Mouse (Mus musculus) hindbrain, embryonic 13.5 days (tissue): ENCODE measurements around the gene Rps11. TPM values are rescaled to one million over a fixed set of nuclear protein-coding genes. Genes with fewer than 3 reads are reported as not detected.
"Not testable (repeated sequence)": the region's sequence is repeated elsewhere in the genome, so short reads cannot be mapped to it uniquely, and the experiment has no call there.

Source experiments
- ATAC-seq: fragments of 200-750 bp; cut with Nextera tagmentation; 2 replicates; pipeline ENCODE4 v1.8.0; 2017; ENCODE audit warnings: moderate TSS enrichment; ENCODE audit not compliant: low FRiP score
- H3K27ac ChIP-seq: fragments of 300-500 bp; sonication (generic); 2 replicates; pipeline ENCODE4 v1.5.1; 2015; ENCODE audit warnings: inconsistent platforms, mild to moderate bottlenecking, moderate library complexity
- H3K27me3 ChIP-seq: fragments of 300-500 bp; sonication (generic); 2 replicates; pipeline ENCODE4 v1.6.1; 2015; ENCODE audit warnings: mild to moderate bottlenecking, inconsistent platforms
- H3K36me3 ChIP-seq: fragments of 300-500 bp; sonication (generic); 2 replicates; pipeline ENCODE4 v1.6.1; 2015; ENCODE audit warnings: mild to moderate bottlenecking, inconsistent platforms
- H3K4me1 ChIP-seq: fragments of 300-500 bp; sonication (generic); replicated peaks from 2 replicates; pipeline ENCODE4 v1.6.1; 2015; ENCODE audit warnings: inconsistent platforms
- H3K4me2 ChIP-seq: fragments of 300-500 bp; sonication (generic); 2 replicates; pipeline ENCODE4 v1.6.1; 2015; ENCODE audit warnings: inconsistent platforms, mild to moderate bottlenecking, moderate library complexity
- H3K4me3 ChIP-seq: fragments of 300-500 bp; sonication (generic); 2 replicates; pipeline ENCODE4 v1.5.1; 2015; ENCODE audit warnings: mild to moderate bottlenecking, inconsistent platforms
- H3K9ac ChIP-seq: fragments of 300-500 bp; sonication (generic); 2 replicates; pipeline ENCODE4 v1.6.1; 2015; ENCODE audit warnings: mild to moderate bottlenecking, inconsistent platforms
- H3K9me3 ChIP-seq: fragments of 300-500 bp; sonication (generic); 2 replicates; pipeline ENCODE4 v1.6.1; 2016; ENCODE audit warnings: inconsistent platforms
- WGBS: fragments of 180-500 bp; shearing (Covaris S2); methylation state at CpG from one replicate; pipeline ENCODE4 v1.1.7; 2015; 5-methylcytosine and 5-hydroxymethylcytosine counted together
- polyA plus RNA-seq: library from polyadenylated mRNA; unstranded; fragments of >200 nt; fragmentation: Nextera tagmentation; extraction: Ambion mirVana; gene quantifications from 2 replicates; pipeline ENCODE4 v1.2.1, GENCODE M21; 2015

The Rps11 gene
- polyA plus RNA-seq, 1 experiment from 2014 or later = 999 TPM

DNA sequence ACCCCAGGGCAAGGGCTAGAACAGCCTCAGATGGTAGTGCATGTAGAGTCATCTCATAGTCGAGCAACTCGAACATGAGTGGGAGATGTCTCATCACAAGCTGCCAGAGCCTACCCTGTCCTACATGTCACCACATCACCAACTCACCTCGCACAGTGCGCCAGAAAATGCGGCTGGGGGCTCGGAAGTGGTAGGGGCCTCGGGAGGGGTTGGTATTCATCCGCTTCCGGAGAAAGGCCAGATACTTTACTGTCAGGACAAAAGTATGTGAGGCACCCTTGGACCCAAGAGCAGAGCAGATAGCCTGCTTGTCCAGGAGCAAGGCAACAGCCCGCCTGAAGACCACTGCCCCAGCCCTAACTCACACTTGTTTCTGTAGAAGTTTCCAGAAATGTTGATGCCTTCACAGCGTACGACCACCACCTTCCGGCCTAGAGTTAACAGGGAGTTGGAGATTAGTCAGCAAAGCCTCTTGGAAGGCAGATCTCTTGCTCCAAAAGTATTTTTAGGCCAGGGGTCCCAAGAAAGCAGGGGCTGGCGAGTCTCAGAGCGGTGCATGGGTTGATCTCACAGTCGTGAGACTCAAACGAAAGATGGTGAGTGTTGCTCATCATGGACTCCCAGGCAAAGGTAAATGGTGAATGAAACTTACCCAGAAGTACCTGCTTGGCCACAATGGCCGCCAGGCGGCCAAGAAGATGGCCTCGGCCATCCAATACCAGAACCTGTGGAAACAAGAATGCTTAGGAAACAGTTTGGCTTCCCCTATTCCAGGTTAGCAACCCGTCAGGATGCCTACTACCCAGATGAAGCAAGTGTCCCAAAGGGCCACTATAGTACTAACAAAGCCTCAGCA lies 2.8 kb upstream of the Rps11 start:
- peaks cover 36% of the 10 kb centered on the region for H3K36me3 ChIP-seq
- H3K9me3 ChIP-seq = no peaks in the 10 kb centered on the region
- peak overlapping the region; percentile 96 for H3K4me2 ChIP-seq
- 46% methylated on average over 21 of the region's 21 CpGs for WGBS
- no peaks in the 10 kb centered on the region for H3K27me3 ChIP-seq
- peak overlapping the region; percentile 92 for H3K4me3 ChIP-seq
- no peak for ATAC-seq
- H3K4me1 ChIP-seq = peaks cover 55% of the 10 kb centered on the region
- peak overlapping the region; percentile 92 for H3K27ac ChIP-seq
- peak overlapping the region; percentile 99 for H3K9ac ChIP-seq

DNA sequence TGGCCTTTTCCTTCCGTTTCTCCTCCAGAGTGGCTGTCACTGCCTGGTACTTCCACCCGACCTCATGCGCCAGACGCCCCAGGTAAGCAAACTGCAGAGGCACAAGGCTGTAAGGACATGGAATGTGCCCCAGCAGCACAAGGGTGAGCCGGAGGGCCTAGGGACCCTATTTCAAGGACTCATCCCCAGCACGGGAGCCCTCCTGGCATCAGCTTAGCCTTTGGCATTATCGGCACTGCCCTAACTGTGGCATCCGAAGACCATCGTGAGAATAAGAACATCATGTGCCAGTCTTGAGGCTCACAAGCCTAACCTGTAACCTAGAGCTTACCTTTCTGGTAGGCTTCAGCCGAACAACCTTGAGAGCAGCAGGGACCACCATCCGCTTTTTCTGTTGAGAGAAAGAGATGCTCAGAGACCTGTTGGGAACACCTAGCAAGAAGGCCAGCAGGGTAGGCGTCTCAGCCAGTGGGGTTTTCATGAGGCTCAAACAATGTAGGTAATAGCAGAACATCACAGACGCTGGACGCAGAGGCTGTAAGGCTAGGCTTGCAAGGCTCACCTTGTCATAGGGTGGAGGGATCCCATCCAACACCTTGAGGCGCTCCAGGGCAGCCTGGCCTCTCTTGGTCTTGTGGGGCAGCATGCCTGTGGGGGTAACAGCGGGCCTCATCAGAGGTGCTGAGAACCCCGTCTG lies 2.1 kb upstream of the Rps11 start:
- Histone ChIP-seq H3K4me2 (peak overlapping the region; percentile 96), H3K4me1 (peaks cover 63% of the 10 kb centered on the region), H3K4me3 (peak overlapping the region; percentile 92; the same call in 1 of the 2 replicates), H3K36me3 (peaks cover 44% of the 10 kb centered on the region), H3K27ac (peak overlapping the region; percentile 92), H3K9ac (peak overlapping the region; percentile 99), H3K27me3 (no peaks in the 10 kb centered on the region), H3K9me3 (no peaks in the 10 kb centered on the region)
- 79% methylated on average over 17 of the region's 17 CpGs for WGBS
- ATAC-seq = no peak

DNA sequence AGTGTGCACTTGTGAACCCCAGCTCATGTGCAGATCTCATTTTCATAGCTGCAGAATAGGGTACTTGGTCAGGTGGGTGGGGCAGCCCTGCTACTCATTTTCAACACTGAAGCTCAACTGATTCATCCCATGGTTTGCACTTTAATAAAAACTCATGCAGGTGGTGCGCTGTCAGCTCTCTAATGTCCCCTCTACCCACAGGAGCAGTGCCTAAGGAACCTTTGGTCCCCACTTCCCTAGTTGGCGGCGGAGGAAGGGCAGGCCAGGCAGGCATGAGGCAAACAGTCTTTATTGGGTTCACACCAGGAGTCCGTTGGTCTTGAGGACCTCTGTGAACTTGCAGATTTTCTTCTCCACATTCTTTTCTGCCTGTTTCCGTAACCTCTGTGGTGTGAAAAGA lies 1.4 kb upstream of the Rps11 start:
- 68% methylated on average over 5 of the region's 5 CpGs for WGBS
- not testable (repeated sequence) for H3K9me3 ChIP-seq, H3K4me3 ChIP-seq, H3K27me3 ChIP-seq, ATAC-seq, H3K9ac ChIP-seq
- Histone ChIP-seq H3K27ac (peak overlapping the region; percentile 92; the same call in 1 of the 2 replicates), H3K36me3 (peaks cover 50% of the 10 kb centered on the region), H3K4me1 (peaks cover 65% of the 10 kb centered on the region), H3K4me2 (peak overlapping the region; percentile 56; the same call in 1 of the 2 replicates)

DNA sequence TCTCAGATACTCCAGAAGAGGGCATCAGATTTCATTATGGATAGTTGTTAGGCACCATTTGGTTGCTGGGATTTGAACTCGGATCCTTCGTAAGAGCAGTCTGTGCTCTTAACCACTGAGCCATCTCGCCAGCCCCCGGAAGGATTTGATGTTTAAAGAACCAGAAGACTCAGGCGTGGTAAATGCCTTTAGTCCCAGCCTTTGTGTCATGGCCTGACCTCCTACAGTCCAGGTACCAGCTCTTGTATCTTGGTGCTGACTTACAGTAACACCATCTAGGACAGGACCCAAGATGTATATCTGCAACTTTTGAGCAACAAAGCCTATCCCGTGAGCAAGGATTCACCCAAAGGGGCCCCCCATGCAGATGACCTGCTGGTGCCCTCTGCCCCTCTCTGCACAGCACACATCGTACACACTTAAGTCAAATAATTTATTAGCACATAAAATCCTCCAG lies 933 bp upstream of the Rps11 start:
- Histone ChIP-seq H3K4me1 (peaks cover 65% of the 10 kb centered on the region), H3K36me3 (peaks cover 55% of the 10 kb centered on the region), H3K27me3 (no peaks in the 10 kb centered on the region), H3K27ac (peak overlapping the region; percentile 92), H3K4me3 (peak overlapping the region; percentile 33; the same call in 1 of the 2 replicates), H3K9me3 (no peaks in the 10 kb centered on the region), H3K4me2 (peak overlapping the region; percentile 56), H3K9ac (peak overlapping the region; percentile 49; the same call in 1 of the 2 replicates)
- ATAC-seq = no peak
- 17% methylated on average over 7 of the region's 7 CpGs for WGBS

- H3K27ac ChIP-seq = peak overlapping the region; percentile 92; the same call in 1 of the 2 replicates
- no peaks in the 10 kb centered on the region for H3K9me3 ChIP-seq
- no peaks in the 10 kb centered on the region for H3K27me3 ChIP-seq
- peak overlapping the region; percentile 99 for H3K9ac ChIP-seq
- H3K4me1 ChIP-seq = peaks cover 56% of the 10 kb centered on the region
- no peak for ATAC-seq
- H3K36me3 ChIP-seq = peaks cover 73% of the 10 kb centered on the region
- H3K4me3 ChIP-seq = peak overlapping the region; percentile 94
- WGBS = 24% methylated on average over 12 of the region's 12 CpGs
- peak overlapping the region; percentile 94 for H3K4me2 ChIP-seq
Measured at GRCm38 (mm10) chr7:45123186-45123570, 1.1 kb downstream of the Rps11 start.

- Histone ChIP-seq H3K4me3 (peak overlapping the region; percentile 94), H3K27me3 (no peaks in the 10 kb centered on the region), H3K27ac (no peak overlapping the region), H3K4me1 (peaks cover 54% of the 10 kb centered on the region), H3K36me3 (peaks cover 77% of the 10 kb centered on the region), H3K4me2 (peak overlapping the region; percentile 94), H3K9me3 (no peaks in the 10 kb centered on the region), H3K9ac (peak overlapping the region; percentile 99)
- WGBS = 87% methylated on average over 15 of the region's 15 CpGs
- ATAC-seq = no peak
Measured at GRCm38 (mm10) chr7:45122561-45123185, 1.6 kb downstream of the Rps11 start.

DNA sequence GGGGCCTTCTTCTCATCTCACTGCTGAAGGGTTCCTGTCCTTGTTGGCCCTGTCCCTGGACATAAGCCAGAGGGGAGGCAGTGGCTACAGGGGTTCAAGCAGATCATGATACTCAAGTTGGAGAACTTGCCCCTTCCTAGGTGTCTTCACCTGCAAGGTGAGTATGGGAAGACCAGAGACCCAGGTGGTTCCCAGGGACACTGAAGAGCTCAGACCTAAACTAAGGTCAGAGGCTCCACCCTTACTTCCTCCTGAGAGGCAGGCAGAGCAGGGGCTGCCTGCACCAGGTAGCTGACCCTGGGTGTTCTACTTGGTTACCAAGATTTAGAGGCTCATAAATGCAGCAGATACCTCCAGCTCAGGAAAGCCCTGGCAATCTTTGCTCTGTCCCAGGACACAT lies 2.3 kb downstream of the Rps11 start:
- no peak overlapping the region for H3K4me3 ChIP-seq
- ATAC-seq = no peak
- peak overlapping the region; percentile 30; the same call in 1 of the 2 replicates for H3K27ac ChIP-seq
- peaks cover 47% of the 10 kb centered on the region for H3K4me1 ChIP-seq
- no peaks in the 10 kb centered on the region for H3K27me3 ChIP-seq
- H3K36me3 ChIP-seq = peaks cover 73% of the 10 kb centered on the region
- peak overlapping the region; percentile 43; the same call in 1 of the 2 replicates for H3K9ac ChIP-seq
- no peaks in the 10 kb centered on the region for H3K9me3 ChIP-seq
- 0 out of 2 replicates have a peak overlapping the region, but pooled peaks have one; percentile 4 for H3K4me2 ChIP-seq

- H3K4me3 ChIP-seq = no peak overlapping the region; the same call in 1 of the 2 replicates
- WGBS = 83% methylated on average over 8 of the region's 8 CpGs
- peak overlapping the region; percentile 43 for H3K9ac ChIP-seq
- no peak for ATAC-seq
- H3K4me1 ChIP-seq = peaks cover 41% of the 10 kb centered on the region
- H3K36me3 ChIP-seq = peaks cover 68% of the 10 kb centered on the region
- H3K4me2 ChIP-seq = 0 out of 2 replicates have a peak overlapping the region, but pooled peaks have one; percentile 4
- no peaks in the 10 kb centered on the region for H3K9me3 ChIP-seq
- H3K27ac ChIP-seq = peak overlapping the region; percentile 30; the same call in 1 of the 2 replicates
- no peaks in the 10 kb centered on the region for H3K27me3 ChIP-seq
Measured at GRCm38 (mm10) chr7:45121404-45121803, 2.8 kb downstream of the Rps11 start.

DNA sequence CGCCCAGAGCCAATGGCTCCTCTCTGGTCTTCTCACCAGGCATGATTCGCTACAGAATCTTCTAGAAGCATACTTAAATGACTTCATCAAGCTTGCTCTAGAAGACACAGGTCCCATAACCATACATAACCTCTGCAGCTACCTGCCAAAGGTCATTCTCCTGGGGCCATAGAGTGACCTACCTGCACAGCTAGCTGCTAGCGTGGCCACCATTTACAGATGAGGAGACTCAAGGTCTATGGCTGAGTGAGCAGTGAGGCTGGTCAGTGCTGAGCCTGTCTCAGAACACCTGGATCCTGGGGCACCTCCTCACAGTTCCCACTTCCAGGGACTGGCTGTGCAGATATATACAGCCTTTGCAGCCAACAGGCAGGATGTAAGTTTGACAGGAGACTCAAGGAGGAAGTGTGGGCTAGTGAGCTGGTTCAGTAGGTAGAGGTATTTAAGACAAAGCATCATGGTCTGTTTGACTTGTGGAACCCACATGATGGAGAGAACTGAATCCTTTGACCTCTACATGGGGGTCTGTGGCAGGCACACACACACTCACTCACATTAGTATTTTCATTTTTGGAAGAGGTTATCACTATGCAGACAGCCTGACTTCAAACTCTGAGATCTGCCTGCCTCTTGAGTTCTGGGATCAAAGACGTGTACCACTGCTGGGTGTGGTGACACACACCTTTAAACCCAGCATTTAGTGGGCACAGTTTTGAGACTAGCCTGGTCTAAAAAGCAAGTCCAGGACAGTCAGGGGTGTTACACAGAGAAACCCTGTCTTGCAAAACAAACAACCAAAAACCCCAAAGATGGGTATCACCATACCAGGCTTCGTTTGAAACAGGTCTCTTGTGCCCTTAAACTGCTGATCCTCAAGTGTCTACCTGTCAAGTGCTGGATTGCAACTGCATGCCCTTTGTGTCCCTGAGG lies 4.2 kb downstream of the Rps11 start:
- ATAC-seq = no peak
- Histone ChIP-seq H3K27me3 (no peaks in the 10 kb centered on the region), H3K4me3 (no peak overlapping the region), H3K4me1 (peaks cover 30% of the 10 kb centered on the region), H3K36me3 (peaks cover 54% of the 10 kb centered on the region), H3K9me3 (no peaks in the 10 kb centered on the region), H3K9ac (no peak overlapping the region), H3K4me2 (no peak overlapping the region), H3K27ac (no peak overlapping the region)
- WGBS = 88% methylated on average over 5 of the region's 5 CpGs

DNA sequence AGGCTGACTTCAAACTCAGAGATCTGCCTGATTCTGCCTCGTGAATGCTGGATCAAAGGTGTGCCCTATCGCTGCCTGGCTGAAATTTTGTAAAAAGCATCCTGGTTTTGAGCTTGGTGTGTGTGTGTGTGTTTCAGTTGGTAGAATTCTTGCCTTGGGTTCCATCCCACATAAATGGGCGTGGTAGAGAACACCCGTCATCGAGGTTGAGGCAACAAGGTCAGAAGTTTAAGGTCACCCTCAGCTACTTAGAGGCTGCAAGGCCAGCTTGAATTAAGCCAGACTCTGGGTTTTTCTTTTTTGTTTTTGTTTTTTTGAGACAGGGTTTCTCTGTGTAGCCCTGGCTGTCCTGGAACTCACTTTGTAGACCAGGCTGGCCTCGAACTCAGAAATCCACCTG lies 5.9 kb downstream of the Rps11 start:
- H3K4me1 ChIP-seq = peaks cover 22% of the 10 kb centered on the region
- no peak for ATAC-seq
- H3K27me3 ChIP-seq = no peaks in the 10 kb centered on the region
- WGBS = 94% methylated on average over 6 of the region's 6 CpGs
- H3K36me3 ChIP-seq = peaks cover 53% of the 10 kb centered on the region
- no peak overlapping the region for H3K27ac ChIP-seq
- no peak overlapping the region for H3K9ac ChIP-seq
- no peaks in the 10 kb centered on the region for H3K9me3 ChIP-seq
- no peak overlapping the region for H3K4me3 ChIP-seq
- H3K4me2 ChIP-seq = no peak overlapping the region

DNA sequence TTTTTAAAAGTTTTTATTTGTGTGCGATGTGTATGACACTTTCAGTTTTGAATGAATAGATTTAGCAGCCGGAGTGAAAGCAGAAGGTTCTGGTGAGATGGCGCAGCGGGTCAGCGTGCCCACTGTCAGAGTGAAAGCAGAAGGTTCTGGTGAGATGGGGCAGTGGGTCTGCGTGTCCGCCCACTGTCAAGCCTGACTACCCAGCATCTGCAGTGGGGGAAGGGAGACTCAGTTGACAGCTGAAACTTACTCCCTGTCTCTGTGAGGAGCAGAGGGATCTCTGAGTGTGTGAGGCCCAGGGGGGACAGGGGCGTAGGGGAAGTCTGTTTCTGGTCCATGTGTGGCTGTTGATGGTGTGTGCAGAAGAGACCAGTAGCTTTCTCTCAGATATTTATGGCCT lies 6.7 kb downstream of the Rps11 start:
- H3K27me3 ChIP-seq = no peaks in the 10 kb centered on the region
- H3K9ac ChIP-seq = no peak overlapping the region
- no peak overlapping the region for H3K4me3 ChIP-seq
- H3K9me3 ChIP-seq = no peaks in the 10 kb centered on the region
- 82% methylated on average over 8 of the region's 8 CpGs for WGBS
- H3K36me3 ChIP-seq = peaks cover 48% of the 10 kb centered on the region
- no peak overlapping the region for H3K4me2 ChIP-seq
- H3K27ac ChIP-seq = no peak overlapping the region
- ATAC-seq = no peak
- H3K4me1 ChIP-seq = peaks cover 14% of the 10 kb centered on the region
